Mouse (Mus musculus): ENCODE measurements around the gene Bysl.

Gene Bysl

GRCm38 (mm10) chr17:47594183-47594968, 16.9 kb downstream of the Bysl start:
- DNase-seq (ENCODE audit: low read depth, low spot score), result peak; percentile 52

GRCm38 (mm10) chr17:47593854-47594182, 17.5 kb downstream of the Bysl start:
- DNase-seq (ENCODE audit: low read depth, low spot score), result peak; percentile 63

- DNase-seq (ENCODE audit: low read depth, low spot score), result peak; percentile 96
Measured at GRCm38 (mm10) chr17:47593215-47593853, 18.0 kb downstream of the Bysl start.

- no peak for DNase-seq (ENCODE audit: low read depth, low spot score)
Measured at GRCm38 (mm10) chr17:47591073-47591472, 20.2 kb downstream of the Bysl start.

DNA sequence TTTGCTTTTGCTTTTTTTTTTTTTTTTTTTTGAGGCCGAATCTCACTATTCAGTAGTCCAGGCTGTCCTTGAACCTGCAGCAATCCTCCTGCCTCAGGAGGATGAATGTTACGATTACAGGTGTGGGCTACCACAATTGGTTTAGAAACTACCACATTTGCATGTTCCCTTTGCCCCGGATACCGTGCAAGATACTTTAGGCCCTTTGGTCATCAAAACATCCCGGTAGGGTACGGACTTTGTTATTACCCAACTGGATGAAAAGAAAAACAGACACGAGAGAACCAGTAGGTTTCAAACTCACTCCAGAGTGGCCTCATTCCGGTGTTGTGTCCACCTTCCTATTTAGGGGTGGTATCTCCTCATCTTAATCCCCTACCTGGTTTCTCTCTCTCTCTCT, 22.8 kb downstream of the Bysl start:
- DNase-seq (ENCODE audit: low read depth, low spot score), result no peak

DNA sequence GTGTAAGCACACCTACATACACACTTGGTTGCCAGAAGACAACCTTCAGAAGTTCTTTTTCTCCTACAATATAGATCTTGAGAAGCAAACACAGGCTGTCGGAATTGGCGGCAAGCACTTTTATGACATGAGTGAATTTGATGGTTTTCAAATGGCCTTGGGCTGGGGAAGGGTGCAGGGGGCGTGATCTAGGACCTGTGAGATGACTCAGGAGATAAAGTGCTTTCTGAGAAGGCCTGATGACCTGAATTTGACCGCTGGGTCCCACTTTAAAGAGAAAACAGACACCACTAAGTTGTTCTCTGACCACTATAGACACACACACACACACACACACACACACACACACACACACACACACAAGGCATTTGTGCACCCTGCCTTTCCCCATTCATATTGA, 30.3 kb downstream of the Bysl start:
- no peak for DNase-seq (ENCODE audit: low read depth, low spot score)

DNA sequence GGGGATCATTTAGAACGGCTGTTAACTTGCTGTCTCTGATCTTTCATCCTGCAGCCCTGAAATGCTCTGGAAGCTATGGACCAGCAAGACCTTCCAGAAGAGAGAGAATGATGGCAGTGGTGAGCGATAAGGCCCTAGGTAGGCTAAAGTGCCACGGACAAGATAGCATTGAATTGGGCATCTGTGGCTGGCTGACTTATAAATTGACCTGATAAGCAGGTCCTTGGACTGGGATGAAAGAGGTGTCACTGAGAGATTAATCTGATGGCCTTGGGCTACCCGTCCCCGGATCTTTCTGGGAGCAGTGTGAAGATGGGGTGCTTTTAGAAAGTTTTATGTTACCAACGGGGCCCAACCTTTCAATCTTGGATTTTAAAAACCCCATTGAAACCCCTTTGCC, 32.6 kb downstream of the Bysl start:
- no peak for DNase-seq (ENCODE audit: low read depth, low spot score)

GRCm38 (mm10) chr17:47574830-47575229, 36.5 kb downstream of the Bysl start:
- no peak for DNase-seq (ENCODE audit: low read depth, low spot score)

DNA sequence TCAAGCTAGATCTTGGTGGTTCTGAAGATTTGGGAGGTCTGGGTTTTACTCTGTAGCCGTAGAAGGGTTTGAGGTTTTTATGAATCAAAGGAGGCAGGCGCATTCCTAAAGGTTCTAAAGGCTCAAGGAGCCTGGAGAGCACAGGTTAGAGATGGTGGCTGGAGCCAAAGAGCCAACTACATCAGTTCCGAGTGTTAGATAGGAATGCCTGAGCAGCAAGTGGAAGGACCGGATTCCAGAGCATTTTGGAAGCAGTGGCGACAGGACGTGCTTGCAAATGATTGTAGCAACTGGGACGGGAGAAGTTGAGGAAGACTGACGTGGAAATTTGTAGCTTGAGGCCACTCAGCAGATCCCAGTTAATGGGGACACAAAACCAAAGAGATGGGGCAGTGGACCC, 37.3 kb downstream of the Bysl start:
- DNase-seq (ENCODE audit: low read depth, low spot score), result no peak

DNA sequence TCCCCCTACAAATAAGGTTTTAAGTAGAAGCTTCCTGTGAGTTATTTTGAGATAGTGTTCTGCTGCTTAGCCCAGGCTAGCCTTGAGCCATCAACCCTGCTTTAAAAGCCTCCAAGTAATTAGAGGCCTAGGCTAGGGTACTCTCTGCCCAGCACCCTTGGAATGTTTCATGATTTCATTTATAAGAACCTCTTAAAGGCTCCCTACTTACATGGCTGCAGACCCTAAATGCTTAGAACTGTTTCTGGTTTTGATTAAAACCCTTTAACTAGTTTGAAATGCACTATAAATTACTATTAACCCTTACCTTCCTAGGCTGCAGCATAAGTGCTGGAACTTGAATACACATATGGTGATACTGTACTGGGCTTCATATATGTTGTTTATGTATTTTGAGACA, 38.9 kb downstream of the Bysl start:
- no peak for DNase-seq (ENCODE audit: low read depth, low spot score)

GRCm38 (mm10) chr17:47571621-47572020, 39.7 kb downstream of the Bysl start:
- DNase-seq (ENCODE audit: low read depth, low spot score), result no peak

DNA sequence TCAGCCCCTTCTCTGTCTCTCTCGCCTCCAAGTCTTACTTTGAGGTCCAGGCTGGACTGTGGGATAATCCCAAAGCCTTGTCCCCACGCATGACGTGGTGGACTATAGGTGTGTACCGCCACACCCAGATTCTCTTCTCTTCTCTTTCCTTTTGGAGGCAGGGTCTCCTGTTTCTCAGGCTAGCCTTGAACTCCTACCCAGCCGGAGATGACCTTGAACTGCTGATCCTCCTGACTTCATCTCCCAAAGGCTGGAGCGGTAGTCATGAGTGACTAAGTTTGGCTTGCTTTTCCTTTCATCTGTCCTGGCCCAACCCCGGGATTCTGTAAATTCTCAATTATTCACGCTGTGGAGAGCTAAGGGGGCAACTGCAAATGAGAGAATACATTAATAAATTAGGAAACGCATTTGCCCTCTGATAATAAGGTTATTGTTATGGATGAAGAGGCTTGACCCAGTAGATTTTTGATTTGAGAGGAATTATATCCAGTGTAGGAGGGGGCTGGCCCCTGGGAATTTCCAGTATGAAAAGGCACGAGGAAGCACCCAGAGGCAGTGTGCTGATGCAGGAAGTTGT, 42.3 kb downstream of the Bysl start:
- DNase-seq (ENCODE audit: low read depth, low spot score), result no peak

DNA sequence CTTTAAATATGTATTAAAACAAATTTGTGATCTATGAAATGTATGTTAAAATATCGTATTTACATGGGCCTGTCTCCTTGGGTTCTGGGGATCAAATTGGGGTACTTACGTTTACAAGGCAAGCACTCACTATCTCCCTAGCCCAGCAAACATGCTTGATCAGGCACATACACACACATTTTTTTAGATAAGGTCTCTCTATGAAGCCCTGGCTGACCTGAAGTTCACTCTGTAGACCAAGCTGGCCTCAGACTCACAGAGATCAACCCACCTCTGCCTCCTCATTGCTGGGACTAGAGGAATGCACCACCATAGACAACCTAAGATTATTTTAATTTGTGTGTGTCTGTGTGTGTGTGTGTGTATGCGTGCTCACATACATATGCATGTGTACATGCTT, 42.9 kb downstream of the Bysl start:
- DNase-seq (ENCODE audit: low read depth, low spot score), result no peak

DNA sequence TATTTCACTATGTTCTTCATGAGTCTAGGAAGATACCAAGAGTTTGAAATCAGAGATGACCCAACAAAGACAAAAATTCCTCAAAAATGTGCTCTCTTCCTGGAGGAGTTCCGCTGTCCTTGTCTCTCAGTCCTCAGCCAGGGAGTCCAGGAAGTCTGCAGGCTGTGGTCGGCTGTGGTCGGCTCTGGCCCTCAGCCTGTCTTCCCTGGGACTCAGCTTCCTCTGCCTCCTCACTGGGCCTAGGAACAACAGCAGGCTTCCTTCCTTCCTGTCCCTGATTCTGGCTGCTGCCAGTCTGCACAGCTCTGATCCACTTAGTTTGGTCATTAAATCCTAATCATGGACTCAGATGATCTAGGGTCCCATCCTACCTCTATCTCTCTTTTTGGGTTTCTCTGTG, 44.0 kb downstream of the Bysl start:
- peak; percentile 26 for DNase-seq (ENCODE audit: low read depth, low spot score)

- DNase-seq (ENCODE audit: low read depth, low spot score), result no peak
Measured at GRCm38 (mm10) chr17:47566133-47566532, 45.2 kb downstream of the Bysl start.

DNA sequence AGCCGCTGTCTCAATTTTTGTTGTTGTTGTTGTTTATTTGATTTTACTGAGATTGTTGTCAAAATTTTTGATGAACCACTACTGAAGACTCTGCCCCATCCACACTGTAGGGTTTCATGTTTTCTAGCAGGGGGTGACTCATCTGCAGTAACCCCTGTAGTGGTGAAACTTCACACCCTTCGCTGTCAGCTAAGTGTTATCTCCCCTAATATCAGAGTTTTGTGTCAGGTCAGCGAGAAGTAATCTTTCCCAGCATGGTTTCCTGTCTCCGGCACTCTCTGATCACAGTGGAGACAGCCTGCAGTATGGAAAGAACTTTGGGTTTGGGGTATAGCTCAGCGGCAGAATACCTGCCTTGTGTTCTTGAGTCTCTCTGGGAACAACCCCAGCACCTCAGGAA, 46.7 kb downstream of the Bysl start:
- no peak for DNase-seq (ENCODE audit: low read depth, low spot score)

DNA sequence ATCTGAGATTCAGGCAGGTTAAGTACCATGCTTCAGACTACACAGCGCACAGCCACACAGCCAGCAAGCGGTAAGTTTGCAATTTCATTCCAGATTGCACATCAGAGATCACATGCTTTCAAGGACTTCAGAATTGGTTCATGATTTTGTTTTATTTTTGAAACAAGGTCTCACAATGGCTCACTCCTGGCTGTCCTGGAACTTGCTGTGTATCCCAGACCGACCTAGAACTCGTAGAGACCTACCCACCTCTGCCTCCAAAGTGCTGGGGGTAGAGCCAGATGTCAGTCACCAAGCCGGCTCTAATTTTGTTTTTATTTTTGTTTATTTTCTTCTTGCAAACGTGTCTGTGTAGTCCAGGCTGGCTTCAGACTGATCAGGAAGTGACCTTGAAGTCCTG, 48.4 kb downstream of the Bysl start:
- no peak for DNase-seq (ENCODE audit: low read depth, low spot score)

DNA sequence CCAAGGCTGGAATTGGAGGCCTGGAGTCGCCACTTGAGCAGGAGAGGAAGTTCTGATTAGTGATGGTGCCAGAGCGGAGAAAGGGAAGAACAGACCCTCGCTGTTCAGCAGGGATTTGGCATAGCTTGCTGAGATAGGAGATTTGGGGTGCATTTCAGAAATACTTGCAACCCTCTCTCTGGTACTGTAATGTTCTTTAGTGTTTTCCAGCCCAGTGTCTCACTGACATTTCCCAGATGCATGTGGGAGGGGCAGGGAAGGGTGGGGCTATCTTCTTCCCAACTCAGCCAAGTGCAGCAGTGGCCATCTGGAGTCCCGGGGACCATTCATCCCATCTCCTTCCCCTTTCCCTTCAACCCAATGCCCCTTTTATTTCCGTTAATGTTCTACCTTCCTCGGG, 51.6 kb downstream of the Bysl start:
- DNase-seq (ENCODE audit: low read depth, low spot score), result no peak

- no peak for DNase-seq (ENCODE audit: low read depth, low spot score)
Measured at GRCm38 (mm10) chr17:47557179-47557578, 54.1 kb downstream of the Bysl start.

DNA sequence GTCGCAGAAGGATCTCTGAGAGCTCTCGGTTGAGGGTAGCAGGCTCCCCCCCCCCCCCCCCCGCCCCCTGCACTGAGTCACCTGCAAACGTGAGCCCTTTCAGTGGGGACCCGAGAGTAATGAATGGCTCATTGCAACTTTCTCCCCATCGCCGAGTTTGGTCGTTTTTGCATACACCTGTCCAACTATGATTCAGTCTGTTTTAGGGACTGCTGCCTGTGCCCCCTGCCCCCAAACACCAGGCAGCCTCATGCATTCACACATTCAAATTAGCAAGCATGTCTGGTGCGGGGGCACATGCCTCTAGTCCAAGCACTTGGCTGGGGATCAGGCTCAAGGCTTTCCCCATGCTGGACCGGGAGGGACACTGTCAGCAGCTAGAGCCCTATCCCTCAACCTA, 56.7 kb downstream of the Bysl start:
- no peak for DNase-seq (ENCODE audit: low read depth, low spot score)

GRCm38 (mm10) chr17:47552994-47553393, 58.3 kb downstream of the Bysl start:
- no peak for DNase-seq (ENCODE audit: low read depth, low spot score)

GRCm38 (mm10) chr17:47551049-47551448, 60.2 kb downstream of the Bysl start:
- DNase-seq (ENCODE audit: low read depth, low spot score), result no peak

Data from 3T3-L1 (cell line).